Mouse (Mus musculus): ENCODE measurements around the gene Cnn3.
A peak's percentile ranks its signal among the peaks of the same experiment; 100 is the strongest.

Cnn3 gene

GRCm38 (mm10) chr3:121458545-121459492, 32.5 kb downstream of the Cnn3 start:
- DNase-seq, result no peak

DNA sequence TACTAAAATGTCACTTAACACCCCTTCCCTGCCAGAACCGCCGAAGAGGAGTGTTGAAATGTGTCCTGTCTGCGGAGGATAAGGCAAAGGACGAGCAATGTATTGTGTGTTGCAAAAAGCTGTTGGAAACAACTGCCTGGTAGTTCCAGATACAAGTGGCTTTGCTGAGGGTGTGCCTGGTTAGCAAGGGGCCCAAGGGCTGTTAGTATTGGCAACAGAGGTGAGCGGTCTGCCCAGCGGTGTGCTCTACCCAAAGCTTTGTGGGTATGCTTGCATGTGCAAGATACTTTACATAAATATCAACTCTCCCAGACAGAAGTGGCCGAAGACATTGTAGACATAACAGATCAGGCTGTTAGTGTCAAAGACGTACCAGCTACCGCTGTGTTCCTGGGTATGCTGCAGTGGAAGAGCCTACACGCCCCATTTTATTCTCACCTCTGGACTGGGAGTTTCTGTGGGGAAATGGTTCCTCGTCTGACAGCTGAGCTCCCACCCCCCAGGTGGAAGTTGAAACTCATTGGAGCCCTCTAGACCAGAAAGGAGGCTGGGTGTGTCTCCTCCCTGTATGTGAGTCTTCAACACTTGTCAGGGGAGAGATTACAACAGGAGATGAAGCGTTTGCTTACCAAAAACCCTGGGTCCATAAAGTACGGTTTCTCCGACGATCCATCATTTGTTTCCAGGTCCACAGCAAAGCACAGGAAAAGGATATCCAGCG, 34.3 kb downstream of the Cnn3 start:
- no peak for DNase-seq

GRCm38 (mm10) chr3:121461477-121461876, 35.2 kb downstream of the Cnn3 start:
- DNase-seq, result no peak

- no peak for DNase-seq
These were observed 36.5 kb downstream of the Cnn3 start for GRCm38 (mm10) chr3:121462782-121463181.

DNA sequence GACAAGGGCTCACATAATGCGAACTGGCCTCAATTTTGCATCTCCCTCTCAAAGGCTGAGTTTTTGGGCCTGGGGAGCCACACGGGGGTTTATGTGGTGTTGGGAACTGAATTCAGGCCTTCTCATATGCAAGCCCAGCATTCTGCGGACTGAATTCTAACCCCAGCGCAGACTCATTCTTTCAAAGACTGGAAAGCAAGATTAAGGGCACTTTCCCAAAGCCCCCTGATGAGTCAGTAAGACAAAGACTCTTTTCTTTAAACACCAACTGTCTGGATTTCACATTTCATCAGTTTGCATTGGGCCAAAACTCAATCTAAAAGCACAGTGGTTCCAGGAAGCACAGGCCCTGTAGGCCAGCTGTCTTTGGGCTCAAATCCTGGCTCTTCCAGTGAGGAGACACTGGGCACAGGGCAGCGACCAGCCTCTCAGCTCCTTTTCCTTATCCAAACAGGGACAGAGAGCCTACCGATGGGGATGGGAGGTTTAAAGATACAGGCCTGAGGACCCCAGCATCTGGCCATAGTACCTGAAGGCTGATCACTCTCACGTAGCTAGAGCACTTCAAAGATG, 38.5 kb downstream of the Cnn3 start:
- DNase-seq, result no peak

DNA sequence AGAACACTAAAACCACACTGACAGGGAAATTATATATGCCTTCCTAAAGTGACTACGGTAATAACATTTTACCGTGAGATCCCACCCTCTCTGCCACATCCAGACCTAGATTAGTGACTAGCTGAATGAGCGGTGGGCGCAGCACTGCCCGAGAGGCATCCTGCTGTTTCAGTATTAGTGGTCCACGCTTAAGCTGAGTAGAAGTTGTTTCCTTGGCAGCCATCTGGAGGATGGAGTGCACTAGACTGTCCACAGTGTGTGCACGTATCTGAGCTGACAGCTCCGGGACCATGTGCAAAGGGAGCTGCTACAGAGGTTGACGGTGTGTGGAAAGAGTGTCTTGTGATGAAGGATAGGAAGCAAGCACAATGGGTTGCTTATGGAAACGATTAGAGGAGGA, 39.5 kb downstream of the Cnn3 start:
- DNase-seq, result no peak

DNA sequence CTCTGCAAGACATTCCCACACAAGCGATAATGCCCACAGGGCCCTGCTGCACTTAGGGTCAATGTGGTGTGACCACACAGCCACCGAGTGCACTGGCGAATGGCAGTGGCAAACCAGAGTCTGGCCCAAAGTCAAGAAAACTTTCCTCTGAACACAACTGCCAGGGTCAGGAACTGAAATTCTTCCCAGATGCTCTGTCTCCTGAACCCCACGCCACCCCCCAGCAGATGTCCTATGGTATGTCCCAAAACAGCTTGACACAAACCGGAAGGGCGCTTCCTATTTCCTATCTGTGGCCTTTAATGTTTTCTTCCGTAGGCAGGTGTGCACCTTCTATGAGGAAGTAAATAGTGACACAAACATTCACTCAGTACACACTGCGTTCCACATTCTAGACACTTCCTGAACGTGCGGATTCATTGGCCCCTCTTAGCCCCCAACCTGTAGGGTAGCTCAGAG, 40.8 kb downstream of the Cnn3 start:
- DNase-seq, result peak; percentile 37

DNA sequence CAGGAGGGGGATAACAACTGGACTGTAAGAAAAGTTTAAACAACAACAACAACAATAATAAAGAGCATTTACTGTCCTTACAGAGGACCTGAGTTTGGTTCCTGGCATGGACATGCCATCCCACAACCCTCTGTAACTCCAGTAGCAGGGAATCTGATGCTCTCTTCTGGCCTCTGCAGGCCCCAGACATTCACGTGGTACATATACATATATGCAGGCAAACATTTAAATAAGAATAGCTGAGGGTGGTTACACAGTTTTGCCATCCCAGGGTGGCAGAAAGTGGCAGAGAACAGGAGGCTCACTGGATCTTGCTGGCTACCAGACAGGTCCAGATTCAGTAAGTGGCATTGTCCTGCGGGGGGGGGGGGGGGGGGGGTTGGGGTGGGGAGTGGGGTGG, 41.8 kb downstream of the Cnn3 start:
- no peak for DNase-seq

GRCm38 (mm10) chr3:121469185-121469975, 43.1 kb downstream of the Cnn3 start:
- no peak for DNase-seq

GRCm38 (mm10) chr3:121471703-121472102, 45.4 kb downstream of the Cnn3 start:
- peak; percentile 28 for DNase-seq

GRCm38 (mm10) chr3:121474738-121475137, 48.4 kb downstream of the Cnn3 start:
- DNase-seq, result no peak

- no peak for DNase-seq
These were observed 54.0 kb downstream of the Cnn3 start for GRCm38 (mm10) chr3:121480030-121480960.

DNA sequence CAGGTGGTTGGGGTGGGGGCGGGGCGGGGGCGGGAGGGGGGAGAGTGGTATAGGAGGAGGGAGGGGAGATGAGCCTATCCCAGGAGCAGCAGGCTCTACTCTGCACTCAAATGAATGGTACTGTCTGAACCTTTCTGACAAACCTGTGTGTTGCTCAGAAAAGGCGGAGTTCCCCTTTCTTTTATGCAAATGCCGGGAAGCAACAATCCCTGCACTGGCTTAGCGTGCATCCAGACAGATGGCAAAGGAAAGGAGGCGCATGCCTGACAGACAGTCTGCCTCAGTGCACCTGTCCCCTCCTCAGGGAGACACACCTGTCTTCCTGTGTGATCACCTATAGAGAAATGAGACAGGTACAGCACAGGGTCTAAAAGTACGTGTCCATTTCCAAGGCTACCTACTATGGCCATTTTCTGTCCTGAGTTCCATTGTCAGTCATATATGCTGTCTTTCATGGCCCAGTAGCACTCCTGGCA, 54.7 kb downstream of the Cnn3 start:
- no peak for DNase-seq

DNA sequence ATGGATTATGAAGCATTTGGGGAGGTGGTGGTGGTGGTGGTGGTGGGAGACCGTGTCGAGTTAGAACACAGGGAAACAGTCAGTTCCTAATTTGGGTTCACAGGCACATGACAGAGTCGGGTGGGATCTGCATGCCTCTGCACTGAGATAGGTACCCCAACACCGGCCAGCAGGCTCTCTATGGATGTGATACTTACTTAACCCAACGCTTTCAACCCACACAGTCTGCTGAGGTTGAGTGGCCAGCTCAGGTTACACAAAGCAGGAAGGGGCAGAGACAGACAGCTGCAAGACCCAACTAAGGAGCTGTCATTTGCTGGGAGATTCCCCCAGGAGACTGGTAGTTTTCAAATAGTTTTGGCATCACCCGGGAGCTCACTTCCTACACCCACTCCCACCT, 55.3 kb downstream of the Cnn3 start:
- no peak for DNase-seq

- DNase-seq, result no peak
These were observed 57.2 kb downstream of the Cnn3 start for GRCm38 (mm10) chr3:121483266-121484161.

- DNase-seq, result no peak
These were observed 58.9 kb downstream of the Cnn3 start for GRCm38 (mm10) chr3:121485201-121485600.

GRCm38 (mm10) chr3:121489462-121490118, 63.3 kb downstream of the Cnn3 start:
- DNase-seq, result peak; percentile 47

DNA sequence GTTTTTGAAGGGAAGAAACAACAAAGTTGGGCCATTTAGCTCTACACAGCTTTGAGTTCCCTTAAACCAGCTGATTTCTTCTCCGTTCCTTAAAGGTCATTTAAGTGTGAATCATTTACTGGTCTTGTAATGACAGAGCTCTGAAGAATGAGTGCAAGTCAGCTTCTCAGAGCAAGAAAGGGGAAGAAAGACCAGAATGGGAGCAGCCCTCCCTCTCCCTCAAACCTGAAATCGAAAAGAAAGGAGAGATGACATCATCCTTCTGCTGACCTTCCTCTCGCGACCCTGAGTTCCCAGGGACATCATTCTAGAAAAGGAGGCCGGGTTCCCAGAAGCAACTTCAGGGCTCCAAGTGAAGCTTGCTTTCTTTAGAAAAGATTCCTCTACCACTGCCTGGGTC, 64.6 kb downstream of the Cnn3 start:
- no peak for DNase-seq

- DNase-seq, result no peak
These were observed 65.7 kb downstream of the Cnn3 start for GRCm38 (mm10) chr3:121492026-121492425.

DNA sequence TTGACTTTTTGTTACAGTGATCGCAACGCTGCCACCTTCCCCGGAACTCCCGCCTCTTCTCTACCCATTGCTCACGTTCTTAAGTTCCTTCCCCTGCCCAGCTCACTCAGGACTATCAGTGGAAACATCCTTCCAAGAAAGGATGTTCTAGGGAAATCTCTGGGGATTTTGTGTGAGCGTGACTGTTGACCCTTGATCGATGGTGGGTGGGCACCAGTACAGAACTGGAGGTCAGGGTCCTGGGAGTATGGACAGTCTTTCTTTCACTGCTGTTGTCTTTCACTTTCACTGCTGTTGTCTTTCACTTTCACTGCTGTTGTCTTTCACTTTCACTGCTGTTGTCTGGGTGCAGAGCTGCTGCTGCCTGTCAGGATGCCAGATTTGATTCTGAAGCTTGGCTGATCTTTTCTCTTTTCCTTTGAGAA, 67.7 kb downstream of the Cnn3 start:
- no peak for DNase-seq

All from kidney, adult 11 months (tissue).